Mouse (Mus musculus) Muller cell, postnatal 12 days (primary cell): ENCODE results near the gene B3galt5.

Source experiments
- DNase-seq: peaks from one replicate; pipeline ENCODE4 v3.0.0-alpha.2; 2015; ENCODE audit errors: inconsistent ontology term

Gene B3galt5

DNA sequence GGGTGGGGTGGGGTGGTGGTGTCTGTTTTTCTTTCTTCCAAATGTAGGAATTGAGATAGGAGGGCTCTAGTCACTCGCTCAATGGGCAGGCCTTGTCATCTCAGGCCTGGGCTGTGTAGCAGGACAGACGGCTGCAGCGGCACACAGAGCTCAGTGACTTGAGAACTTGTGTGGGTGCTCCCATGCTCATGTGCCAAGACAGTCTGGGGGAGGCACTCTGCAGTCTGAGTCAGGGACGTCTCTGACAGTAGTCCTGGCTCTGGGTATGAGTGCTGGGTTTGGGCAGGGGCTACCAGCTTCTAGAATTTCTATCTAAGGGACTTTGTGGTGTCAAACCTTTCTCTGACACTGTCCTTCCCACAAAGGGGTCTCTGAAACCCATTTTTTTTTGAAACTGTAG, 106.3 kb downstream of the B3galt5 start:
- no peak for DNase-seq

- DNase-seq, result peak; percentile 63
These were observed 109.5 kb downstream of the B3galt5 start for GRCm38 (mm10) chr16:96345117-96345516.

DNA sequence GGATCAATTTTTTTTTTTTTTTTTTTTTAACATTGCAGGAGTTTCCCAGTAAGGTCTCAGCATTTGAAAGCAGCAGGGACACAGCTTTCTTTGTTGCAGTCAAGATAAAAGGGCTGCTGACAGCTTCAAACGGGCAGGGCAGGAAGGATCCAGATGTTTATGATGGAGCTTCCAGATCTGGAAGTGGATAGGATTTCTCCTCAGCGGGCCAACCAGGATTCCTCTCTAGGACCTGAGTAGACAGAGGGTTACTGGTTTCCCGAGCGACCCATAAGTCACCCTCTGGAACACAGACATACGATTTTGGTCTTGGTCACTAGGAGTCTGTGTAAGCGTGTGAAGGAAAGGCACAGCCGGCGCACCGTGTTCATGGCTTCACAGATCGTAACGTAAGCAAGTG, 112.5 kb downstream of the B3galt5 start:
- DNase-seq, result no peak

- DNase-seq, result no peak
These were observed 113.2 kb downstream of the B3galt5 start for GRCm38 (mm10) chr16:96348766-96349165.

- no peak for DNase-seq
These were observed 115.9 kb downstream of the B3galt5 start for GRCm38 (mm10) chr16:96351520-96351919.

GRCm38 (mm10) chr16:96353296-96353896, 117.8 kb downstream of the B3galt5 start:
- no peak for DNase-seq

DNA sequence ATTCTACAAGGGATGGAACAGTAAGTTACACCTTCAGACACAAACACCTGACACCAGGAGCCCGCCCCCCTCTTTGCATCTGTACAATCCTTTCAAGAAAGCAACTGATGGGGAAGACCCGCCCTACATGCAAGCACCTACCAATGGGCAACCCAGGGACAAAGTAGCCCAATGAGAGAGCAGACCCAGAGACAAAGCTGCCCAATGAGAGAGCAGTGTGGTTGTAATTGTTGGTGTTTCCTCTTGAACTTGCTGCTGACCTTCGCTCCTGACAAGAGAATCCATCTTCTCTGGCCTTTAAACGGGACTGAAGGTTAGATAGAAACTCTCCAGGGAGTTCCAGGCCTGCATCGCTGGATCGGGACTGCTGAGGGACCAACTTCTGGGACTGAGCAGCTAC, 118.4 kb downstream of the B3galt5 start:
- DNase-seq, result no peak

DNA sequence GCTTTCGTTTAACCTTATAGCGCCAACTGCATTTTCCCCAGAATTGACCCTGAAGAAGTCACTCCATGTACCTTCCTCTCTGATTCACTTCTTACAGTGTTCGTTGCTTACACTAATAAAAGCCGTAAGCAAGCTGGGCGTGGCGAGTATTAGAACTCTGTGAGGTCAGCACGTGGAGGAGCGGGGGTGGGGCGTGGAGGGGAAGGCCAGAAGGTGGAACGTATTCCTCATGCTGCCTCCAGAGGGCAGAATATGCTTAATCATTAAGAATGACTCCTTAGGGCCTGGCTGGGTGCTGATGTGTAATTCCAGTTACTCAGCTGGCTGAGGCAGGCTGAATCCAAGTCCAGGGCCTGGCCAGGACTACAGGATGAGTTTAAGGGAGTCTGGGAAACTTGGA, 122.3 kb downstream of the B3galt5 start:
- peak; percentile 80 for DNase-seq

- no peak for DNase-seq
These were observed 125.9 kb downstream of the B3galt5 start for GRCm38 (mm10) chr16:96361305-96362124.

DNA sequence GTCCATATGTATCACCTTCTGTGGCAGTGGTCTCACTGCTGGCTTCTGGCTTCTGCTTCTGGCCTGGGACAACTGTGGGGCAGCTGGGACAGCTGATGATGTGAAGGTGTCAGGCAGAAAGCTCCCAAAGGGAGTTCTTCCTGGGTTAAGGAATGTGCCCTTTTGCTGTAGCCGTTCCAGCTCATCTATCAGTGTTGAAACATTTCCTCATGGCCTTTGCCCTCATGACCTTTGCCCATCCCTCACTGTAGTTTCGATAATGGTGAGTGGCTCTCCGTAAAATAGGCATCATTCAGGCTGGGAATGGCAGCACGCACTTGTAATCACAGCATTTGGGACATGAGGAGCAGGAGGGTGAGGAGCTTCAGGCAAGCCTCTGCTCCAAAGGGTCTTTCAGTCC, 127.3 kb downstream of the B3galt5 start:
- no peak for DNase-seq

- DNase-seq, result no peak
These were observed 127.7 kb downstream of the B3galt5 start for GRCm38 (mm10) chr16:96363277-96363676.

GRCm38 (mm10) chr16:96364870-96365269, 129.3 kb downstream of the B3galt5 start:
- DNase-seq, result no peak
